Mouse (Mus musculus) T-helper 2 cell (primary cell): ENCODE measurements around the gene Tmtc1.

ENCODE experiments used
- in situ Hi-C: fragments of 300-600 bp; cut with MboI, MseI; formaldehyde crosslinking; loops from one replicate; pipeline ENCODE4 v1.15.1; 2025; ENCODE audit warnings: high pct_unique_total_duplicates

Gene Tmtc1

DNA sequence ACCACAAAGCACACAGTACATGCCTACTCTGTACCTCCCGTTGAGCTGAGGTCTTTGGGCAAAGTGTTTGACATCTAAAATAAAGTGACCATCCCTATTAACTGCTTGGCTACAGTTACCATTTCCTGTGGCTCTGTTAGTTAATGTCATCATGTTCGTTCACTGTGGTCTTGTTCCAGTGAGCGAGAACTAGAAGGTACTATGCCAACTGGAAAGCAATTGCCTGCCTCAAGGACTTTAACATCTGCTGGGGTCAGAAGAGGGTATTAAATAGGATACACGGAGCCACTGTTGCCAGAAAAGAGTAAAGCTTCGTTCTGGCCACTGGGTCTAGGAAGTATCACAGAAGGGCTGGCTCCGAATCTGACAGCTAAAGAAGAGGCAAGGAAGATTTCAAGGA lies 23.8 kb downstream of the Tmtc1 start:
- in situ Hi-C loops, result loop anchor here (25.0 kb wide), 1 partner anchor 492 kb away; no protein-coding TSS in a partner anchor

DNA sequence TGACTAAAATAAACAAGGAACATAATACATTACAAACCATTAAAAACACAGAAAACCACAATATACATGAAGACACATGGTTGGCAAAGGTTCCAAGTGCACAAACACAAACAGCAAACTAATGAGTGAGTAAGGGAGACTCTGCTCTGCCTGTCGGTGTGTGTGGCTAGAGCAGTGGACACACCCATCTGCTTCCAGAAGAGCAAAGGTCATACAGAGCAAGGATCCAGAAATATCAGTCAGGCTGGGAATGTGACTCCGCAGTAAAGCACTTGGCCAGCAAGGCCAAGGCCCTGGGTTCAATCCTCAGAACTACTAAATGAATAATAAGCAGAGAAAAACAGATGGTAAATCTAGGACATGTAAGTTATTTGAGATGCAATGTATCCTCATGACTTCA lies 27.6 kb downstream of the Tmtc1 start:
- in situ Hi-C loops, result loop anchor here (25.0 kb wide), 1 partner anchor 496 kb away; no protein-coding TSS in a partner anchor

DNA sequence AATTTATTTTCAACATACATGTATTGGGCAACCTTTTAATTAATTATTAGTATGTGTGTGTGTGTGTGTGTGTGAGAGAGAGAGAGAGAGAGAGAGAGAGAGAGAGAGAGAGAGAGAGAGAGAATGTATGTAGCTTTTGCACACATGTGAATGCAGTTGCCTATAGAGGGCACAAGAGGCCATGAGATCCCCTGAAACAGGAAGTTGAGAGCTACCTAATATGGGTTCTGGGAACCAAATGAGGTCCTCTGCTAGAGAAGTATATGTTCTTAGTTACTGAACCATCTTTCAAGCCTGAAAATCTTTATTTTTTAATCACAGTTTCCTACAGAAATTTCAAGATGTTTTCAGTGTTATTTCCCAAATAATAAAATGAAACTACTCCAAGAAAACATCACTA lies 30.6 kb downstream of the Tmtc1 start:
- in situ Hi-C loops, result loop anchor here (25.0 kb wide), 1 partner anchor 499 kb away; no protein-coding TSS in a partner anchor

DNA sequence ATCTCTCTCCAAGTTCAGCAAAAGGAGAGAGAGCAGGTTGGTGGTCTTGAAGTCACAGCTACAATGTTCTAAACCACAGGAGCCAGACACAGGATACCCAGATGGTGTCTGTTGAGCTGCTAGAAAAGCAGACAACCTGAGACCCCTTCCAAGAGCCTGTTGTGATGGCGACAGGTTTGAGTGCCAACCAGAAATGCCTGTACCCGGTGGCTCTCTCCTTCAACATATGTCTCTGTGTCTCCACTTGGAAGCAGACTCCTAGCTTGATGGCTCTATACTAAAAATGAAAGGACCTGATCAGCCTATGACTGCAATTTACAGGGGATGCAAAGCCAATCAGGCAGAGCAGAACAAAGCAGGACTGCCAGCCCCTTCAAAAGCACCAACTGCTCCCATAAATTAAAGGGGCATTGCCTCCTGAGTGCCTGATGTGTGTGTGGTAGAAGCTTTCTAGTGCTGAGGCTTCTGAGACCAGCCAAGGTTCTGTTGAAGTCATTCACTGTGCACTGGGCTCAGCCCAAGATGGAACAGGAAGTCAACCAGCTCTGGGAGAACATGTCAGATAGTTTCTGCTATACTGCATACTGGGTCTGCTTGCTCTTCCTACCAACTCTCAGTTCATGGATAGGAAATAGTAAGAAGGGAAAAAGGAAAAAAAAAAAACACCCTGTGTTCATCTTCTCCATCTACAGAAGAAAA lies 37.2 kb downstream of the Tmtc1 start:
- in situ Hi-C loops, result loop anchor here (25.0 kb wide), 1 partner anchor 505 kb away; no protein-coding TSS in a partner anchor

DNA sequence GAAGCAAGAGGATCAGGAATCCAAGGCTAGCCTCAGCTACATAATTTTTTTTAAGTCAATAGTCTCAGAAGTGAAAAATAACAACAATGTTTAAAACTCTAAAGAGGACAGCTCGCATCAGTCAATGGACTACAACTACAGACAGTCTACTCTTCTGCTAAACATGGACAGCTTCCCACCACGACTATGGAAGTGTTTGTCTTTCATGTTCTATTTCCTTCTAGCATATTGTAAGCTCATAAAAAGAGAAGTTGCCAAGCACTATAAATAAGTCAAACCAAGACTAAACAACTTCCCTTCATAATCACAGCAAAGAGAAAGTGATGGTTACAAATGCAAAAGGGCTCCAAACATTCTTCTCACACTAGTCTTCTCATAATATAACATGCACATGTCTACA lies 38.6 kb downstream of the Tmtc1 start:
- in situ Hi-C loops, result loop anchor here (25.0 kb wide), 1 partner anchor 507 kb away; no protein-coding TSS in a partner anchor

DNA sequence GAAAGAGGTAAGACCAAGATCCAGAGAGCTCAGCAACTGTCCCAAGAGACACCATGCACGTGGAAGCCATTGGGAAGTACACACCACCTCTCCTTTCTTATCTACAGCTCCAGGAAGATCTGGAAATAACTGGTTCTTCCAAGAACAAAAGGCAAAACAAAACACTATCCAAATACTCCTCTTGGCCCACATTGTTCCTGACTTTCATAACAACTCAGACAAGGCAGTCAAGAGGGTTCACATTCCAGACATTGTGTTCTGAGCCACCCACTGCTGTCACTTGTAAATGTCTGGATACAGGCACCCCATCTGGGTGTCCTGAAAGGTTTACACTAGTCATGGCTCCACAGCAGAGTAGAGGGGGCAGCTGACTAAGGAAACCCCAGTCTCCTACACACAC lies 39.7 kb downstream of the Tmtc1 start:
- in situ Hi-C loops, result loop anchor here (25.0 kb wide), 1 partner anchor 508 kb away; no protein-coding TSS in a partner anchor

DNA sequence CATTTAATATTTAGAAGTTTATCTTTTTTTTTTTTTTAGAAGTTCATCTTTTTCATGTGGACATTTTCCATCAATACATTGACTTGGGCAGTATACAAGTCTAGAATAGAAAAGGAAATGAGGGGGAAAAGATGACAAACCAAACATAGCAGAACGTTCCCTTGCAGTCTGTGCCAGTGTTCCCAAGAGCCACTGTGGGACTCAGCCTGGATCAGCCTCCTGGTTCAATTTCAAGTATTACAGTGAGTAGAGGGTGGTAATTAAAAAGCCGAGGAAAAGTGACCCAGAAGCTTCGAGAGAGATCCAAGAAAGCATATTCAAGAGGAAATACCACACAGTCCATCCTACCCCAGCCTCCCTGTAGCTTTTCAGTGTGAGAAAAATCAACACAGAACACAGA lies 40.4 kb downstream of the Tmtc1 start:
- in situ Hi-C loops, result loop anchor here (25.0 kb wide), 1 partner anchor 509 kb away; no protein-coding TSS in a partner anchor

DNA sequence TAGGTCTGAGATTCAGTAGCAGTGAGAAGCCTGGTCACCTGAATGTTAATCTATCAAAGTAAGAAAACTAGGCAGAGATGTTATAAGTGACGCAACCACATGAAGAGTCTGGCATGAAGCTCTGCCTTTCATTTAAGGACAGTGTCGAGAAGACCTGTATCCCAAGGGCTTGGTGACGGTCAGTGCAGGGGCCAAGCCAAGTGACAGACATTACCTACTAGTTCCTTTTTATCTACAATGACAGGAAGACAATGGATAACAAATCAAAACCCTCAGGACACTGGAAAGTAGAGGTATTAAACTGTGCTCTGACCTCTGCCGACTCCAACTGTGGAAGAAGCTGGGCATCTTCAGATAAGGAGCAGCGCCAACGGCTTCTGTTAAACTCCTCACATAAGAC lies 43.2 kb downstream of the Tmtc1 start:
- in situ Hi-C loops, result loop anchor here (25.0 kb wide), 1 partner anchor 511 kb away; no protein-coding TSS in a partner anchor

DNA sequence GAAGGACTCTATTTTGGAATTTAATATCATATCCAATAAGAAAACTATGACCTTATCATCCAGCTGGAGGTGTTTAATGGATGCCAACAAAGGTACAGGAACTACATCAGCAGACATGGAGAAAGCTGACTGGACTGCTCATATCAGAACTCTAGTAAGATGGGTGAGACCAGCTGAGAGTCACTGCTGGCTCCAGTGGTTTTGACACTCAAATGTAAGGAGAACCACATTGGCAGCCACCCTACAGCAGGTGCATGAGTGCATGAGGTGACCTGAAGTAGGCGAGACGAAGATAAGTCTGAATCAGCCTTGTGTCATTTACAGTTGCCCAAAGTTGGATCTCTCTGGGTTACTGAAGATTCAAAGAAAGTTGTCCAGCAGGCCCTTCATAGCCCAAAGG lies 44.6 kb downstream of the Tmtc1 start:
- in situ Hi-C loops, result no loop called here

DNA sequence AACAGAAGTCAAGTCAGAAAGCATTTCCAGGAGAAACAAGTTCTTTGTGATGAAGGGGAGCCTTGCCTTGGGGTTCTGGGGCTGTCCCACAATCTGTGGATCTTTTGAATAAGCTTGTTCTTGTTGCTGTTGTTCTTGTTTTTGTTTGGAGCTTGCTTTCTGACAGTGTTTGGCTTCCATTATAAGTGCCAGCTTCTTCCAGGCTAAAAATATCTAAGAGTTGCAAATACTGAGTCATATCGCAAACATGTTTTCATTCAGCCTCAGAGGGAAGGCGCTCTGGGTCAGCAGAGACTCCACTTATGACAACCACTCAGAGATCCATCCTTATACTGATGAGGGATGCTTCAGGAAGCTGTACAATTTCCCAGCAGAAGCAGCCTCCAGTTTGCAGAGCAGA lies 45.3 kb downstream of the Tmtc1 start:
- in situ Hi-C loops, result no loop called here

DNA sequence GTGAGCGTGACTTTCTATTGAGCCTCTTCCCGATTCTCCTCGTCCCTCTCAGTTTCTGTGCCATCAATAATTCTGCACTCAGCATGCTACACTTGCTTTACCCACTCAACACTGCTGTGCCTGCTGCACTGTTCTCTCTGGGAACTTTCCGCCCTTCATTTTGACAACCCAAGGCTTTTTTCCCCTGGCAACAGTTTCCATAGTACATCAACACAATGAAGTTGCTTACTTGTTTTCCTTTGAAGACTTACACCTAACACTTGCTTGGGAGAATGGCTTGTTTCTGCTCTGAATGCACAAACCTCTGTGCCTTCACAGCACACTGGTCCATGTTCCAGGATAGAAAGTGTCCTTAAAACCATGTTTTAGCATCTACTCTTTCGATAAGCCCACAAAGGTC lies 46.9 kb downstream of the Tmtc1 start:
- in situ Hi-C loops, result no loop called here

DNA sequence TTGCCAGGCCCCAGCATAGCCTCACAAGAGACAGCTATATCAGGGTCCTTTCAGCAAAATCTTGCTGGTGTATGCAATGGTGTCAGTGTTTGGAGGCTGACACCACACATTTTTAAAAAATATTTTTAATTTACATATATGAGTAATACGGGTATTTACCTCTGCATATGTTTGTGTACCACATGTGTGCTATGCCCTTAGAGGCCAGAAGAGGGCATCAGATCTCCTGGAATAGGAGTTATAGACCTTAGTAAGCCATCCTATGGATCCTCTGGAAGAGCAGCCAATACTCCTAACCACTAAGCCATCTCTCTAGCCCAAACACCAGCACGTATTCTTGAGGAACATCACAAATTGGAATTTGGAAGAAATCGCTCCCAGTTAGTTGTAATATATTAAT lies 48.9 kb downstream of the Tmtc1 start:
- in situ Hi-C loops, result no loop called here

DNA sequence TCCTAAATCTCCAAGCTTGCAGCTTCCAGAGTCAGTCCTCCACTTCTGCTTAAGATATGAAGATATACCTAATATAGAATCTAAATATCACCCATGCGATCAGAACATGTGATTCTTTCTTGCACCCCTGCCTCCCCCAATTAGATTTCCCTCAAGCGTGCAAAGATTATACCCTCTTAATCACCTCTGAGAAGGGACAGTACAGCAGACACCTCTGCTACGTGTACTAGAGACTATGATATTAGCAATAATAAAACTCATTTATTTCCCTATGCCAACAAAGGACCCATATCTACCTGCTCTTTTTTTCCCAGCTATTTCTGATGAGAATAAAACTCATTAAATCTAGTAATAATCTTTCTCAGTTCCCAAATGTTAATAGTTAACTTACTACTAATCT lies 49.9 kb downstream of the Tmtc1 start:
- in situ Hi-C loops, result no loop called here

DNA sequence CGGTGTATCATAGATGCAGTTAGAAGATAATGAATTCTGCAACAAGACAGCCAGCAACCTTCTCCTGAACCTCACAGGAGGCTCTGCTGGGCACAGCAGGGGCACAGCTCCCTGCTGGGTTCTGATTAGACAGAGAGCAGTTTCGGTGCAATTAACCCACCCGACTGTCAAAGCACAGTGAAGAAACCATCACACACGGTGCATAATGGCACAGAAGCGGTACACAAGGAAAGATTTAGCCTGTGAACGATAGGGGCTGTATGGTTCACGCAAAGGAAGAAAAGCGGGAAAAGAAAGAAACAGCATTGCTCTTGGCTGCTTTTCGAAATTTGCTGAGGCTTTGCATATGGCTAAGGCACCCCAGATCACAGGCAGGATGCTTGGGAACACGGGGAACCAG lies 52.0 kb downstream of the Tmtc1 start:
- in situ Hi-C loops, result no loop called here

DNA sequence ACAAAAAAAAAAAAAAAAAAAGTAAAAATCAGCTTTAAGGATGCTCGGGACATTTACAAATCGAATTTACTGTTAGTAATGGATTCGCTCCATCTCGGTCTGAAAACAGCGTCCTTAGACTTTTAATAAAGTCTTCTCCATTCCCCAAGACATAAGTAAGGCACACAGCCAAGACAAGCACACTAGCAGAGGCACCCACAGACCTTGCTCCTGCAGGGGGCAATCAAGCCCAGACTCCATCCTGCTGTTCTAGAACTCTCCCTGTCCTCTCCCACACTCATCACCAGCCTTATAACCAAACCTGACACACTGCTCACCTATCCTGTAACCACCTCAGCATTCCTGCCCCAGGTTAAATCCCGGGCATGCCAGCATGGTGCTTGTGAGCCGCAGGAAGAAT lies 52.9 kb downstream of the Tmtc1 start:
- in situ Hi-C loops, result no loop called here

DNA sequence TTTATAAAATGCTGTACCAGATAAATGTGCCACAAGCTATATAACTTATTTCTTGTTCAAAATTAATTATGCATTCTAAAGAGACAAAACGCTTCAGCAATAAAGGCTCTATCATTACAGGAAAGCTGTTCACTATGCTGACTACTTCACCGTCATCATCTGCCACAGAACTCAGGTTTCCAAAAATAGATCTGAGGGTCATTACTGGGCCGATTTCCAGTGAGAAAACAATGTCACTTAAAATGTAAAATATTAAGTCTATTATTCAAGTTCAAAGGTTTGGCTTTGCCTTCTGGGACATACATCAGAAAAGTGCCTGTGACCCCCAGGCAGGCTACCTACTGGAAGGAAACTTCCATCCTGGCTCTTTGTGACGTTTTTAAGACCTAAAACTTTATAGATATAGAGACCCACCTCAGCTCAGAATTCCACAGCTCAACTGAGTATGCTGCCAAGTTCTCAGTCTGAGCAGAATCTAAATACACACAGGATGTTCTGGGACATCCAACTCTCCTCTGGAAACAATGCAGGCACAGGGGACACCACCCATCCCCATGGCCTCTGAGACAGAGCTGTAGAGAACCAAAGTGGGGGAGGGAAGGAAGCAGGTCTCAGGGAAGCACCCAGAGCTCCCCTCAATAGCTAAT lies 53.4 kb downstream of the Tmtc1 start:
- in situ Hi-C loops, result no loop called here

DNA sequence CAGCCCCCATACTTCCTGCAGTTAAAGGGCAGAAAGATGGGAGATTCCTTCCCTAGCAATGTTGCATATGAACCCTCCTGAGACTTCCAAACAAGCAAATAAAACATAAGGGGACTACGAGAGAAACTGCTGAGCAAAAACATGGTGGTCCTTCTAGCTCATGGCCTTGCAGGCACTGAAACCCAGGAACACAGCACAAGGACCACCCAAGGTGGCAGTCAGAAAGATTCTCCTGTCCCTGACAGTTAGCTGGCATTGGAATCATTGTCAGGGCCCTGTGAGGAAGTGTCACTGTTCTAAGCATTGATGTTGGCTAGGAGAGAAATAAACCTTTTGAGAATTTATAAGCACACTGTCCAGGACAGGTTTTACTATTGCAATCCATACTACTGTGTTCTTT lies 56.2 kb downstream of the Tmtc1 start:
- in situ Hi-C loops, result no loop called here

DNA sequence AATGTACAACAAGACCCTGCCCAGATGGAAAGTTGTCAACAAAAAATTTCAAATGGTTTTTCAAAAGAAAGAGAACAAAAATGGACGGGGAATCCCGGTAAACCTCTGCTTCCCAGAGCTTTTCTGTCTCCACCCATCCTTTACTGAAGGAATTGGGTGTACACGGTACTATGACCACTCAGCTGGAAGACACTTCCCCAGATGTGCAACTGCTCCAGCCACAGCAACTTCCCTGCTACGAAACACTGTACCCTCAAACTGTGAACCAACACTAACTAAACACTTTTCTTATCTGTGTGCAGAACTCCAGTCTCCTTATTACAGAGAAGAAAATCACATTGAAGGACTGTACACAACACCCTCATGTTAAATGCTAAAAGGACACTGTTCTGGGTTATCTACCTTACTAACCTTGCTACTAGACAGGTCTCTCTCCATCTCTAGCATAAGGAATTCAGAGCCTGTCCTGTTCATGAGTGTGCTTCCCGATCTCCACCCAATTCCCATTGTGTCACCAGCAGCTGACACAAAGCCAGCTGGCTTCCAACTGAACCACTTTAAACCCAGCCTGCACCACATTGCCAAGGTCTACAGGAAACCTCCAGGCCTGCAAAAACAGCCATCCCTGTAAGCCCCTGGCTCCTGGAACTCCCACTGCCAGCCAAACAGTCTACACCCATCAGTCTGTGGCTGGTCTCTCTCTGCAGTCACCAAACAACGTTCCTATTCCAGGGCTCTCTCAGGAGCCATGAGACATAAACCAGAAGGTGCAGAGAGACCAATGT lies 59.9 kb downstream of the Tmtc1 start:
- in situ Hi-C loops, result no loop called here

DNA sequence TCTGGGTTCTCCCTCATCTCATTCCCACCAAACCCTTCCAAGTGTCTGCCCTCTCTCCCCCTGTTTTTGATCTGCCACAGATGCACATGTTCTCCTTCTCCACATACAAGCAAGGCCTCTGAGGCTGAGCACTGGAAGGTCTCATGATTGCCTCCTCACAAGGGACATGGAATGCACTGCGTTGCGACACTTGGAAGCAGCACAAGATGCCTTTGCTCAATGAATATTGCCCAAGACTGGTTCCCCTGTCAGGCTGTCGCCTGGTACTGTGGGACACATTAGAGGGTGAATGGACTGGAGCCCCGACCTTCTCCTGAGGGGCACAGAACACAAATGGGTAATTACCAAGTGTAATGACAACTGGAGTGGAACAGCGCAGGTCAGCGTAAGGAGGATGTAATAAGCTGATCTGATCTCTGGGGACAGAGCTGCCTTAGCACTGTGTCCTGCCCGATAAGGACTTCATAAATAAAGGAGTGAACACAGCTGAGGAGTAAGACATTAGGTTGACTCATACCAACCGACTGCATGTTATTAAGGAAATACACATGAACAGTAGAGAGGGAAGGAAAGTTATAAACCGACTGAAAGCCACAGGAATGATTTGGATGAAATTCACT lies 62.9 kb downstream of the Tmtc1 start:
- in situ Hi-C loops, result no loop called here

DNA sequence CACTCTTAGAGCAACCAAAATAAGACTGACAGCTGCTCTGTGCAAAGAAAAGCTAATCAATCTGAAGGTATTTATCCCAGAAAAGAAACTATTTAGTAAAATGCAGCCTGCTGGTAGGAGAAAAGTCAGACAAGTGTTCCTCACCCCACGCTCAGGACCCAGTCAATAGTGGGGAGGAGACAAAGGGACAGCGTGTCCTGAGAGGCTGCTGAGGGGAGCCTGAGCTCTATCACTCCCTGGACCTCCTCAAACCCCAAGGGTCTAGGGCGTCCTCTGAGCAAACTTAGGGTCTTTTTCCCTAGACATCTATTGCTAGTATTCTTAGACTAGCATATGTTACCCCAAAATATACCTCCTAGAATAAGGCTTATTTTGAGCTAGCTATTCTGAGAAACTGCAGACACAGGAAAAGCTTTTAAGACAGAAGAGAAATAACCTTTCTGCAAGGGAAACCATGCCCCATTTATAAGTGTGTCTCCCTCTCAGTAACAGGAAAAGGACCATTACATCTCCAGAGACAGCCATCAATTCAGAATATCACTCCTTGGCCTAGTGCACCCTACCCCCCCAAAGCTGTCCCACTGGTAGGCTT lies 68.5 kb downstream of the Tmtc1 start:
- in situ Hi-C loops, result no loop called here

DNA sequence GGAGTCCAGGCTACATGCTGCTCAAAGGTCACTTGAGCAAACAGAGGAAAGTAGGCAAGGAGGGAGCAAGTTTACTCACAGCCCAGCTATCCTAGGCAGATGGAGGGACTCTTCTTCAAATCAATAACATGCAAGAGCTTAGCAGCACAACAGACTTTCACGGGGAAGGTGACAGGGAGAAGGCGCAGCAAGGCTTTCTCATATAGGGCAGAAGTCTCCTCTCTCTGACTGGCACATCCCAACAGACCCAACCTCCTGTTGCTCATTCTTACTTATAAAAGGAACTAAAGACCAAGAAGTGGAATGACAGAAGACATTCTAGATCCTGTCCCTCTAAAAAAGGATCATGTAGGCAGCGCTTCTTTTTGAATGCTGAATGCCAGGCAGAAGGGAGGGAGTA lies 69.2 kb downstream of the Tmtc1 start:
- in situ Hi-C loops, result no loop called here
